Mouse (Mus musculus) olfactory bulb, adult 2 months (tissue): Measurements from ENCODE around the gene Trio. TPM values are rescaled to one million over a fixed set of nuclear protein-coding genes. Genes with fewer than 3 reads are reported as not detected.

Experiments used
- H3K27ac ChIP-seq: fragments of 200-500 bp; 2 replicates; pipeline ENCODE4 v1.5.1; 2012; ENCODE audit warnings: low read depth, low read length; ENCODE audit not compliant: insufficient read depth
- H3K4me1 ChIP-seq: fragments of 200-500 bp; 2 replicates; pipeline ENCODE4 v1.6.1; 2012; ENCODE audit warnings: low read length; ENCODE audit not compliant: control insufficient read depth, insufficient read depth
- H3K4me3 ChIP-seq: fragments of 200-500 bp; 2 replicates; pipeline ENCODE4 v1.5.1; 2012; ENCODE audit warnings: mild to moderate bottlenecking, low read depth, low read length, moderate library complexity; ENCODE audit not compliant: insufficient read depth
- CTCF ChIP-seq: fragments of 200-500 bp; IDR thresholded peaks from 2 replicates; pipeline ENCODE4 v1.5.1; 2012; ENCODE audit warnings: low read depth, mild to moderate bottlenecking, low read length, moderate library complexity; ENCODE audit not compliant: insufficient read depth
- POLR2A ChIP-seq: fragments of 200-500 bp; IDR thresholded peaks from 2 replicates; pipeline ENCODE4 v1.6.1; 2012; ENCODE audit warnings: mild to moderate bottlenecking, low read depth, low read length, moderate library complexity; ENCODE audit not compliant: insufficient read depth
- WGBS: fragments of 180-500 bp; shearing (Covaris S2); methylation state at CpG from one replicate; pipeline ENCODE4 v1.1.7; 2018; 5-methylcytosine and 5-hydroxymethylcytosine counted together
- polyA plus RNA-seq: library from polyadenylated mRNA; stranded (reverse); fragments of >200 nt; gene quantifications from 2 replicates; pipeline ENCODE4 v1.2.4, GENCODE M21; 2012; ENCODE audit warnings: low replicate concordance; ENCODE audit not compliant: missing spikeins, insufficient read depth, insufficient read length

The Trio gene
- polyA plus RNA-seq, 1 experiment, result 76.4 TPM

DNA sequence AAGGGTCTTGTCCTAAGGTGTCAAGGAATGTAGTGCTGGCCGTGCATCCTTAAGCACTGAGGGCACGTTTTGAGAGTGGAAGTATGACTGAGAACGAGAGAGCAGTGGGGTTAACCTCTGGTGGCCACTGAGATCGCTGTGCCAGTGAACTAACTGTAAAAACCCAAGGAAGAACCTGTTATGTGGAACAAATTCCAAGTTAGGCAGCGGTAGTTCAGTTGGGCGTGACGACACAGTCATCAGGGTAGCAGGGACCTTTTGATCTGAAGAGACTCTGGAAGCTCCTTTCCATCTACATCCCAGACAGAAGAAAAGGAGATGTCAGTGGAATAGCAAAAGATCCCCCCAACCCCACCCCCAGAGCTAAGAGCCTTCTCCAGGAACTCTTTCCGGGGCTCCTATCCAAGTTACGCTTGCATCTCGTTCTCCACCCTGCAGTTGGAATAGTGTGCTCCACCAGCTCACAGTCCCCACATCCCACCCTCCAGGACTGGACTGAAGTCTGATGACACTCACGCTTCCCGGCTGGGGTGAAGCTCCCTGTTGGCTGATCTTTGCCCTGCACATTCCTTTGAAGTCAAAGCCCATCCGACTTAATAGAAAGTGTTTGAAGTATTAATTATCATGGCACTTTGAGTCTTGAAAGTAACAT is 38.6 kb upstream of the Trio start:
- H3K4me3 ChIP-seq, result no peak overlapping the region
- no peak for TF ChIP-seq POLR2A
- H3K4me1 ChIP-seq, result no peaks in the 10 kb centered on the region
- WGBS, result 88% methylated on average over 13 of the region's 13 CpGs
- H3K27ac ChIP-seq, result no peak overlapping the region

DNA sequence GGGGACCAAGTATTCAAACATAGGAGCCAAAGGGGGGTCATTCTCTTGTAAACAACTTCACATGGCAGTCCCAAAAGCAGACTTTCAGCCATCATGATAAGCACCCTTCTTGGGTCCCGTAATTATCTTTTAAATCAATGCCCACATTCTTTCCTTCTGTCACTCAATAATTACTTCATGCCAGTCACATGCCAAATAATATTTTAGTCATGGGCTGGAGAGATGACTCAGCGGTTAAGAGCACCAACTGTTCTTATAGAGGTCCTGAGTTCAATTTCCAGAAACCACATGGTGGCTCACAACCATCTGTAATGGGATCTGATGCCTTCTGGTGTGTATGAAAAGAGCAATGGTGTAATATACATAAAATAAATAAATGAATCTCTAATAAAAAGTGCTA is 37.8 kb upstream of the Trio start:
- 94% methylated on average over 2 of the region's 2 CpGs for WGBS
- TF ChIP-seq POLR2A (no peak), CTCF (no peak)
- Histone ChIP-seq H3K4me1 (no peaks in the 10 kb centered on the region), H3K4me3 (no peak overlapping the region), H3K27ac (no peak overlapping the region)

DNA sequence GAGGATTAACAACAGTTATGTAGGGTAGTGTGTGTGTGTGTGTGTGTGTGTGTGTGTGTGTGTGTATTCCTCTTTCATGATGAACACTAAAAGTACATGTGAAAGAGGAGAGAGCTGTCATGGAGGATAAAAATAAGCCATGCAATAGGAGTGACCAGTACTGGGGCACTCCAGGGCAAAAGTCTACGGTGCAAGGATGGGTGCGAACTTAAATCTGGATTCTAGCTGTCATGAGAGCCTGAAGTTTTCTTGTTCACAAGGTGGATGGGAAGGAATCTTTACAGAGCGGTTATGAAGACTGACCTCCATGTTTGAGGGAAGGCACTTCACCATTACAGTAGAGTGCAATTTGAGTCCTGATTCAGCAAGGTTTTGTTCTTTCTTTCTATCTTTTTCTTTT is 36.4 kb upstream of the Trio start:
- no peak for TF ChIP-seq CTCF
- no peak for TF ChIP-seq POLR2A
- Histone ChIP-seq H3K27ac (no peak overlapping the region), H3K4me1 (no peaks in the 10 kb centered on the region), H3K4me3 (no peak overlapping the region)
- 98% methylated on average over 3 of the region's 3 CpGs for WGBS

DNA sequence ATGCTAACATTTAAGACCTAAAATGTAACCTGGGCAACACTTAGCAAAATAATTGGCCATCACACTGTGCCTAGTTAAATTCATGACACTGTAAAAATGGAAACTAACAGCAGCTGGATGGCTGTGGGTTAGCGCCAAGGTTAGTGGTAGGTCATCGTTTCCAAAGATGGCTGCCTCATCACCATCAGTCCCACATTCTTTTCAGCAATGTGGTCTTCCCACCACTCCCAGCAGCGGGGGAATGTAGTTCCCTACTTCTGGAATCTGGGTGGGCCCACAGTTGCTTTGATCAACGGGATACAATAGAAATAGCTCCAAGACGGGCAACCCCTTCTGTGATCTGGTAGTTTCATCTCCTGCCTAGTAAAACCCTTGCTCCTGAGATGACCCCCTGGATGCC is 35.3 kb upstream of the Trio start:
- 89% methylated on average over 5 of the region's 5 CpGs for WGBS
- Histone ChIP-seq H3K4me1 (no peaks in the 10 kb centered on the region), H3K27ac (no peak overlapping the region), H3K4me3 (no peak overlapping the region)
- TF ChIP-seq CTCF (no peak), POLR2A (no peak)

DNA sequence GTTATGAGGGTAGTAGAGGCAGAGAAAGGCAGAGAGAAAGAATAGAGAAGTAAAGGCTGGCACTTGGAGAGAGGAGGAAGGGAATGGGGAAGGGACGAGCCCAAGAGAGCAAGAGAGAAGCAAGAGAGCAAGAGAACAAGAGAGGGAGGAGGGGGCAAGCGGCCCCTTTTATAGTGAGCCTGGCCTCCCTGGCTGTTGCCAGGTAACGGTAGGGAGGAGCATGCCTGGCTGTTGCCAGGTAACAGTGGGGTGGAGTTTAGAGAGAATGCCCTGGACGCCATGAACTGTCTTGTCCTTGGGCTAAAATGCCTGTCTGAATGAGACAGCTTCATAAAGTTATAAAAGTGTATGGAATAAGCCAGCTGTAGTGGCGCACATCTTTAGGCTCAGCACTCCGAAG is 34.8 kb upstream of the Trio start:
- H3K4me3 ChIP-seq, result no peak overlapping the region
- no peak for TF ChIP-seq POLR2A
- no peak for TF ChIP-seq CTCF
- H3K27ac ChIP-seq, result no peak overlapping the region
- WGBS, result 83% methylated on average over 6 of the region's 6 CpGs
- H3K4me1 ChIP-seq, result no peaks in the 10 kb centered on the region

DNA sequence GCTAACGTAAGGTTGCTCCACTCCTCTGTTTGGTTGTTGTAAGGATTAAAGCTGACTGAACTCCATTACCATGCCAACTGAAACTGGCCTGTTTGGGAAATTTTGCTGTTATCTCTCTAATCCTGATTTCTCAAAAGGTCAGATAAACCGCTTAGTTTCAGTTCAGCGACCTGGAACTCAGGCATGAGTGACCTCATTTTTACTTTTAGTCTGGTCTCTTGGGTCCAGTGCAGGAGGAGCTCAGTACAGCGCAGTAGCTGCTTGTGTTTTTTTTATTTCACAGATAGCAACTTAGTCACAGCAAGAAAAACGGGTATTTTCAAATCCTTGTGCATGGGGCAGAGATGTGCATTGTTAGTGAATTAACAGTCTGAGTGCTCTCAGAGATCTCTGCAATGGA is 31.9 kb upstream of the Trio start:
- no peak for TF ChIP-seq CTCF
- TF ChIP-seq POLR2A, result no peak
- Histone ChIP-seq H3K4me1 (no peaks in the 10 kb centered on the region), H3K4me3 (no peak overlapping the region), H3K27ac (no peak overlapping the region)
- WGBS, result 53% methylated on average over 5 of the region's 5 CpGs

DNA sequence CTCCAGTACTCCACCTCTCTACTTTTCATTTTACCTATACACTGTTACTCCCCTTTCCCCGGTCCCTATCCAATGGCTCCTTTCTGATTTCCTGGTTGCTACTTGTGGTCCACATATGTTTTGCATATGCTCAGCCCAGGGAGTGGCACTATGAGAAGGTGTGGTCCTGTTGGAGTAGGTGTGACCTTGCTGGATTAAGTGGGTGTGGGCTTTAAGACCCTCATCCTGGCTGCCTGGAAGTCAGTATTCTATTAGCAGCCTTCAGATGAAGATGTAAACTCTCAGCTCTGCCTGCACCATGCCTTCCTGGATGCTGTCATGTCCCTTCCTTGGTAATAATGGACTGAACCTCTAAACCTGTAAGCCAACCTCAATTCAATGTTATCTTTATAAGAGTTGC is 29.1 kb upstream of the Trio start:
- Histone ChIP-seq H3K27ac (no peak overlapping the region), H3K4me1 (peaks cover 5% of the 10 kb centered on the region; the same call in 1 of the 2 replicates), H3K4me3 (no peak overlapping the region)
- no peak for TF ChIP-seq CTCF
- no peak for TF ChIP-seq POLR2A
- 97% methylated on average over 1 of the region's 1 CpGs for WGBS

DNA sequence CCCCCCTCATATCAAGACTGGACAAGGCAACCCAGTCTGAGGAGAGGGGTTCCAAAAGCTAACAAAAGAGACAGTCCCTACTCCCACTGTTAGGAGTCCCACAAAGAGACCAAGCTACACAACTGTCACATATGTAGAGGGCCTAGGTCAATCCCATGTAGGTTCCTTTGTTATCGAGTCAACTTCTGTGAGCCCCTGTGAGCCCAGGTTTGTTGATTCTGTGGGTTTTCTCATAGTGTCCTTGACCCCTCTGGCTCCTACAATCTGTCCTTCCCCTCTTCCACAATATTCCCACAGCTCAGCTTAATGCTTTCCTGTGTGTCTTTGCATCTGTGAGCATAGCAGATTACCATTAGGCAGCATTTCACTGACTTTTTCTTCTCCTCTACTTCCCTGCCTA is 28.5 kb upstream of the Trio start:
- Histone ChIP-seq H3K27ac (no peak overlapping the region), H3K4me3 (no peak overlapping the region), H3K4me1 (peaks cover 5% of the 10 kb centered on the region; the same call in 1 of the 2 replicates)
- TF ChIP-seq POLR2A (no peak), CTCF (no peak)
- WGBS, result 70% methylated on average over 1 of the region's 1 CpGs

DNA sequence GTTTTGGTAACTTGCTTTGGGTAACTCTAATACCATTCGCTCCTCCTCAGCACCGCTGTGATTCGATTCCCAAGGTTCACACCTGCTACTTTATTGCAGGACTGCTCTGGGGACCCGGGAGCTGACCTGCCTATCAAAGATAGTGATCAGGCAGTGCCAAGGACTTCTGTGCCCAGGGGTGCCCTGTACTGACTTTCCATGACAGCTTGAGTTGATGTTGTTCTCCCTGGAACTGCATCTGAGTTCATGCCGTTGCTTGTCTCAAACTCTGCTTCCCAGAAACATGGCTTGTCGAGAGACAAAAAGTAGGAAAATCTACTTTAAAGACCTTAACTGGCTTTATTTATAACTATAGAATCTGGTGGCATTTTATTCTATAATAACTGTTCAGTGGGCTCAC is 27.6 kb upstream of the Trio start:
- 82% methylated on average over 6 of the region's 6 CpGs for WGBS
- Histone ChIP-seq H3K27ac (no peak overlapping the region), H3K4me1 (peaks cover 5% of the 10 kb centered on the region; the same call in 1 of the 2 replicates), H3K4me3 (no peak overlapping the region)
- no peak for TF ChIP-seq CTCF
- no peak for TF ChIP-seq POLR2A

DNA sequence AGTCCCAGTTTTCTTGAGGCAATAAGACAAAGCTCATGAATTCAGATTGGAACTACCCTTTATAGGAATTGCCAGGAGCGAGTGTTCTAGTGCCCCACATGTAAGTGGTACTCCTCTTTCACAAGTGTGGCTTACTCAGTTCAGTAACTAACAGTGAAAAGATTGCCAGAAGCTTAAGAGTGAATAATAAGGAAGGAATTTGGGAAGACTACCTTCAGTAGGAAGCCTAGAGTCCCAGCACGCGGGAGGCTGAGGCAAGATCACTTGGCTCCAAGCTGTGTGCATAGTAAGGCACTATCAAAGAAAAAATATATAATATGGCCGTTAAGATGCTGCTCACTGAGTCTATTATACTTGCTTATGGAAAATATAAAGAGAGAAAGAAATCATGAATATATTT is 26.2 kb upstream of the Trio start:
- Histone ChIP-seq H3K4me3 (no peak overlapping the region), H3K27ac (no peak overlapping the region), H3K4me1 (peaks cover 5% of the 10 kb centered on the region; the same call in 1 of the 2 replicates)
- TF ChIP-seq CTCF (no peak), POLR2A (no peak)
- 79% methylated on average over 4 of the region's 4 CpGs for WGBS
